Mouse (Mus musculus): ENCODE measurements at regions not wholly inside any gene's neighbourhood (a gene's known extent, or its start where the extent isn't known, plus 50 kb on each side); places are given as distances from the start of the nearest gene placed in this dataset.

GRCm38 (mm10) chr17:15208030-15208807 is 166.9 kb upstream of the Gm3448 start:
- WGBS (ENCODE audit: insufficient replicate concordance), result 15% methylated on average over 19 of the region's 19 CpGs
- Histone ChIP-seq H3K27me3 (ENCODE audit: control insufficient read depth, insufficient read depth, low read depth, low read length) (no peaks in the 10 kb centered on the region), H3K4me2 (ENCODE audit: low read depth, low read length) (peak overlapping the region; percentile 40), H3K27ac (ENCODE audit: low read length) (no peak overlapping the region), H3K9me3 (replicated peaks; ENCODE audit: control insufficient read depth, low read length) (no peaks in the 10 kb centered on the region), H3K4me1 (ENCODE audit: control insufficient read depth, low read depth, low read length) (no peaks in the 10 kb centered on the region; the same call in 1 of the 2 replicates), H3K36me3 (ENCODE audit: control insufficient read depth, insufficient read depth) (no peaks in the 10 kb centered on the region), H3K9ac (ENCODE audit: low read depth, low read length) (no peak overlapping the region), H3K4me3 (ENCODE audit: low read depth, low read length) (no peak overlapping the region)
- ATAC-seq (ENCODE audit: low read depth), result no peak

- no peak overlapping the region for H3K27ac ChIP-seq (ENCODE audit: low read length)
- no peak for ATAC-seq (ENCODE audit: low read depth)
- 52% methylated on average over 23 of the region's 24 CpGs for WGBS (ENCODE audit: insufficient replicate concordance)
- no peak overlapping the region for H3K4me3 ChIP-seq (ENCODE audit: low read depth, low read length)
- no peaks in the 10 kb centered on the region for H3K36me3 ChIP-seq (ENCODE audit: control insufficient read depth, insufficient read depth)
- H3K9me3 ChIP-seq (replicated peaks; ENCODE audit: control insufficient read depth, low read length), result no peaks in the 10 kb centered on the region
- H3K4me2 ChIP-seq (ENCODE audit: low read depth, low read length), result no peak overlapping the region; the same call in 1 of the 2 replicates
- H3K4me1 ChIP-seq (ENCODE audit: control insufficient read depth, low read depth, low read length), result no peaks in the 10 kb centered on the region; the same call in 1 of the 2 replicates
- H3K9ac ChIP-seq (ENCODE audit: low read depth, low read length), result no peak overlapping the region
- no peaks in the 10 kb centered on the region for H3K27me3 ChIP-seq (ENCODE audit: control insufficient read depth, insufficient read depth, low read depth, low read length)
Observed at GRCm38 (mm10) chr17:15207182-15208029, 166.1 kb upstream of the Gm3448 start.

GRCm38 (mm10) chr17:15205799-15206198 is 164.5 kb upstream of the Gm3448 start:
- 0 out of 2 replicates have a peak, but pooled peaks have one; percentile 11 for ATAC-seq (ENCODE audit: low read depth)
- Histone ChIP-seq H3K4me2 (ENCODE audit: low read depth, low read length) (no peak overlapping the region), H3K4me3 (ENCODE audit: low read depth, low read length) (no peak overlapping the region), H3K9me3 (replicated peaks; ENCODE audit: control insufficient read depth, low read length) (no peaks in the 10 kb centered on the region), H3K9ac (ENCODE audit: low read depth, low read length) (no peak overlapping the region), H3K36me3 (ENCODE audit: control insufficient read depth, insufficient read depth) (no peaks in the 10 kb centered on the region), H3K4me1 (ENCODE audit: control insufficient read depth, low read depth, low read length) (no peaks in the 10 kb centered on the region; the same call in 1 of the 2 replicates), H3K27ac (ENCODE audit: low read length) (no peak overlapping the region), H3K27me3 (ENCODE audit: control insufficient read depth, insufficient read depth, low read depth, low read length) (no peaks in the 10 kb centered on the region)
- 44% methylated on average over 4 of the region's 4 CpGs for WGBS (ENCODE audit: insufficient replicate concordance)

- H3K4me3 ChIP-seq (ENCODE audit: low read depth, low read length), result no peak overlapping the region
- H3K36me3 ChIP-seq (ENCODE audit: control insufficient read depth, insufficient read depth), result no peaks in the 10 kb centered on the region
- no peak overlapping the region for H3K27ac ChIP-seq (ENCODE audit: low read length)
- H3K9me3 ChIP-seq (replicated peaks; ENCODE audit: control insufficient read depth, low read length), result no peaks in the 10 kb centered on the region
- H3K4me2 ChIP-seq (ENCODE audit: low read depth, low read length), result no peak overlapping the region
- no peak for ATAC-seq (ENCODE audit: low read depth)
- H3K27me3 ChIP-seq (ENCODE audit: control insufficient read depth, insufficient read depth, low read depth, low read length), result no peaks in the 10 kb centered on the region
- H3K9ac ChIP-seq (ENCODE audit: low read depth, low read length), result no peak overlapping the region
- 25% methylated on average over 1 of the region's 1 CpGs for WGBS (ENCODE audit: insufficient replicate concordance)
- H3K4me1 ChIP-seq (ENCODE audit: control insufficient read depth, low read depth, low read length), result no peaks in the 10 kb centered on the region; the same call in 1 of the 2 replicates
Observed at GRCm38 (mm10) chr17:15204524-15204923, 163.2 kb upstream of the Gm3448 start.

GRCm38 (mm10) chr17:15199235-15199634 is 157.9 kb upstream of the Gm3448 start:
- Histone ChIP-seq H3K36me3 (ENCODE audit: control insufficient read depth, insufficient read depth) (no peaks in the 10 kb centered on the region), H3K9me3 (replicated peaks; ENCODE audit: control insufficient read depth, low read length) (no peaks in the 10 kb centered on the region), H3K27ac (ENCODE audit: low read length) (no peak overlapping the region), H3K9ac (ENCODE audit: low read depth, low read length) (no peak overlapping the region), H3K27me3 (ENCODE audit: control insufficient read depth, insufficient read depth, low read depth, low read length) (no peaks in the 10 kb centered on the region), H3K4me1 (ENCODE audit: control insufficient read depth, low read depth, low read length) (no peaks in the 10 kb centered on the region), H3K4me2 (ENCODE audit: low read depth, low read length) (no peak overlapping the region), H3K4me3 (ENCODE audit: low read depth, low read length) (no peak overlapping the region)
- WGBS (ENCODE audit: insufficient replicate concordance), result 45% methylated on average over 3 of the region's 3 CpGs
- ATAC-seq (ENCODE audit: low read depth), result no peak

- Histone ChIP-seq H3K27ac (ENCODE audit: low read length) (no peak overlapping the region), H3K4me3 (ENCODE audit: low read depth, low read length) (no peak overlapping the region), H3K4me2 (ENCODE audit: low read depth, low read length) (no peak overlapping the region), H3K27me3 (ENCODE audit: control insufficient read depth, insufficient read depth, low read depth, low read length) (no peaks in the 10 kb centered on the region), H3K4me1 (ENCODE audit: control insufficient read depth, low read depth, low read length) (no peaks in the 10 kb centered on the region), H3K9ac (ENCODE audit: low read depth, low read length) (no peak overlapping the region), H3K9me3 (replicated peaks; ENCODE audit: control insufficient read depth, low read length) (no peaks in the 10 kb centered on the region), H3K36me3 (ENCODE audit: control insufficient read depth, insufficient read depth) (no peaks in the 10 kb centered on the region)
- 63% methylated on average over 6 of the region's 6 CpGs for WGBS (ENCODE audit: insufficient replicate concordance)
- no peak for ATAC-seq (ENCODE audit: low read depth)
Observed at GRCm38 (mm10) chr17:15197361-15197760, 156.0 kb upstream of the Gm3448 start.

DNA sequence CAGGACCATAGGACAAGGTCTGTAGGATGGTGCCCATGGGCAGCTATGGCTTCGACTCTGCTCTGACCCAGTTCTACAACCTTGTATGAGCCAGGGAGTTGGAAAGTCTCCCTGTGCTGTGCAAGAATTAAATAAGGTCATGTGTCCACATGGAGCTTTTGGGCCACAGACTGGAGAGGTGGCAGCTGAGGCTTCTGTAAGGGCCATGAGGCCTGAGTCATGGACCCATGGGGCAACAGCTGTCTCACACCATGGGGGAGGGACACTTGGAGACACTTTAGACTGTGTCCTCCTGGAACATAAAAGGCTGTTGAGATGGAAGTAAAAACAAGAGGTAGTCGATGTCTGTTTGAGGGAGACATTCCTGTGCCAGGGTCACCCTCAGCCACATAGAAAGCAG is 154.5 kb upstream of the Gm3448 start:
- Histone ChIP-seq H3K9ac (ENCODE audit: low read depth, low read length) (no peak overlapping the region), H3K27me3 (ENCODE audit: control insufficient read depth, insufficient read depth, low read depth, low read length) (no peaks in the 10 kb centered on the region), H3K27ac (ENCODE audit: low read length) (no peak overlapping the region), H3K36me3 (ENCODE audit: control insufficient read depth, insufficient read depth) (no peaks in the 10 kb centered on the region), H3K4me2 (ENCODE audit: low read depth, low read length) (no peak overlapping the region), H3K9me3 (replicated peaks; ENCODE audit: control insufficient read depth, low read length) (no peaks in the 10 kb centered on the region), H3K4me1 (ENCODE audit: control insufficient read depth, low read depth, low read length) (no peaks in the 10 kb centered on the region), H3K4me3 (ENCODE audit: low read depth, low read length) (no peak overlapping the region)
- ATAC-seq (ENCODE audit: low read depth), result no peak
- 69% methylated on average over 2 of the region's 2 CpGs for WGBS (ENCODE audit: insufficient replicate concordance)

DNA sequence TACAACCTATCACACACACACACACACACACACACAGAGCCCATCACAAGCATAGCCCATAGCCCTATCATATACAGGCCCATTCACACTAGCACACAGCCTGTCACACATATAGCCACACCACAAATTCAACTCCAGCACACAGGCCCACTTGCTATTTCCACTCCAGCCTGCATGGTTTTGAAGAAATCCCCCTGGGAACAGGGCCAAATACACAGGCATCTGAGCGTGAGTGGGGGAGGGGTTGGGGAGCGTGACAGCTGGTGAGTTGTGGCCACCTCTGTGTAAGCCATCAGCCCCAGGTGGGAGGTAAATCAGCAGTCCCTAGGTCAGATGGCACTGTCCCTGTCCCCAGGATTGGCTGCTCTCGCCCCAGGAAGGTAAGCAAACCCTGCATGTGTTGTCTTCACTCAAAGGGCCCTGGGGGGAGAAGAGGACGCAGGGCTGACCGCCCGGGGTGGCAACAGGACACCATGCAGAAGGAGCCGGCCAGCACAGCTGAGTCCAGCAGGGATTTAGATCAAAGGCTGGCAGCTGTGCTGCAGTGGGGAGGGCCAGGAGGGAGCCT is 153.6 kb upstream of the Gm3448 start:
- H3K4me1 ChIP-seq (ENCODE audit: control insufficient read depth, low read depth, low read length), result no peaks in the 10 kb centered on the region
- 0 out of 2 replicates have a peak, but pooled peaks have one; percentile 20 for ATAC-seq (ENCODE audit: low read depth)
- no peak overlapping the region for H3K27ac ChIP-seq (ENCODE audit: low read length)
- H3K36me3 ChIP-seq (ENCODE audit: control insufficient read depth, insufficient read depth), result no peaks in the 10 kb centered on the region
- H3K27me3 ChIP-seq (ENCODE audit: control insufficient read depth, insufficient read depth, low read depth, low read length), result no peaks in the 10 kb centered on the region
- H3K4me3 ChIP-seq (ENCODE audit: low read depth, low read length), result no peak overlapping the region
- 40% methylated on average over 7 of the region's 7 CpGs for WGBS (ENCODE audit: insufficient replicate concordance)
- no peaks in the 10 kb centered on the region for H3K9me3 ChIP-seq (replicated peaks; ENCODE audit: control insufficient read depth, low read length)
- no peak overlapping the region for H3K4me2 ChIP-seq (ENCODE audit: low read depth, low read length)
- no peak overlapping the region for H3K9ac ChIP-seq (ENCODE audit: low read depth, low read length)
